Mouse (Mus musculus) lung, embryonic 16.5 days (tissue): ENCODE data around the gene Rgs6. TPM values are rescaled to one million over a fixed set of nuclear protein-coding genes. Genes with fewer than 3 reads are reported as not detected.

ENCODE experiments used
- ATAC-seq: fragments of 200-750 bp; cut with Nextera tagmentation; 2 replicates; pipeline ENCODE4 v1.8.0; 2017; ENCODE audit warnings: low read depth, mild to moderate bottlenecking, moderate library complexity
- H3K27ac ChIP-seq: fragments of 300-500 bp; sonication (generic); 2 replicates; pipeline ENCODE4 v1.5.1; 2014; ENCODE audit warnings: mild to moderate bottlenecking, control low read depth, low read length
- H3K27me3 ChIP-seq: fragments of 300-500 bp; sonication (generic); 2 replicates; pipeline ENCODE4 v1.6.1; 2014; ENCODE audit warnings: low read depth, low read length, mixed read lengths; ENCODE audit not compliant: control insufficient read depth, insufficient read depth
- H3K36me3 ChIP-seq: fragments of 300-500 bp; sonication (generic); 2 replicates; pipeline ENCODE4 v1.6.1; 2014; ENCODE audit warnings: low read length; ENCODE audit not compliant: control insufficient read depth, insufficient read depth
- H3K4me1 ChIP-seq: fragments of 300-500 bp; sonication (generic); replicated peaks from 2 replicates; pipeline ENCODE4 v1.6.1; 2014; ENCODE audit warnings: low read length, mixed read lengths; ENCODE audit not compliant: control insufficient read depth, insufficient read depth
- H3K4me2 ChIP-seq: fragments of 300-500 bp; sonication (generic); 2 replicates; pipeline ENCODE4 v1.6.1; 2014; ENCODE audit warnings: low read depth, low read length, control low read depth
- H3K4me3 ChIP-seq: fragments of 300-500 bp; sonication (generic); 2 replicates; pipeline ENCODE4 v1.5.1; 2014; ENCODE audit warnings: mild to moderate bottlenecking, low read length, control low read depth
- H3K9ac ChIP-seq: fragments of 300-500 bp; sonication (generic); 2 replicates; pipeline ENCODE4 v1.6.1; 2014; ENCODE audit warnings: low read length, control low read depth
- H3K9me3 ChIP-seq: fragments of 300-500 bp; sonication (generic); 2 replicates; pipeline ENCODE4 v1.6.1; 2016; ENCODE audit warnings: low read length; ENCODE audit not compliant: control insufficient read depth
- WGBS: fragments of 180-500 bp; shearing (Covaris S2); extraction: QIAGEN DNeasy Blood & Tissue Kit; methylation state at CpG from one replicate; pipeline ENCODE4 v1.1.7; 2014; 5-methylcytosine and 5-hydroxymethylcytosine counted together
- polyA plus RNA-seq: library from polyadenylated mRNA; unstranded; fragments of >200 nt; fragmentation: Nextera tagmentation; extraction: Ambion mirVana; gene quantifications from 2 replicates; pipeline ENCODE4 v1.2.1, GENCODE M21; 2015

Gene Rgs6
- polyA plus RNA-seq, 1 experiment from 2014 or later = 3.0 TPM

- no peak overlapping the region for H3K4me2 ChIP-seq
- no peaks in the 10 kb centered on the region for H3K27me3 ChIP-seq
- H3K4me1 ChIP-seq = peaks cover 6% of the 10 kb centered on the region
- H3K9ac ChIP-seq = no peak overlapping the region
- no peaks in the 10 kb centered on the region for H3K9me3 ChIP-seq
- H3K27ac ChIP-seq = no peak overlapping the region
- 58% methylated on average over 3 of the region's 3 CpGs for WGBS
- H3K4me3 ChIP-seq = no peak overlapping the region
- ATAC-seq = no peak
- no peaks in the 10 kb centered on the region for H3K36me3 ChIP-seq
These were observed 548.9 kb downstream of the Rgs6 start for GRCm38 (mm10) chr12:83137001-83137400.

- Histone ChIP-seq H3K27me3 (no peaks in the 10 kb centered on the region), H3K4me1 (no peaks in the 10 kb centered on the region), H3K36me3 (no peaks in the 10 kb centered on the region), H3K27ac (no peak overlapping the region), H3K9ac (no peak overlapping the region), H3K9me3 (no peaks in the 10 kb centered on the region), H3K4me3 (no peak overlapping the region), H3K4me2 (no peak overlapping the region)
- WGBS = 21% methylated on average over 2 of the region's 2 CpGs
- ATAC-seq = no peak
These were observed 553.1 kb downstream of the Rgs6 start for GRCm38 (mm10) chr12:83141164-83141563.

DNA sequence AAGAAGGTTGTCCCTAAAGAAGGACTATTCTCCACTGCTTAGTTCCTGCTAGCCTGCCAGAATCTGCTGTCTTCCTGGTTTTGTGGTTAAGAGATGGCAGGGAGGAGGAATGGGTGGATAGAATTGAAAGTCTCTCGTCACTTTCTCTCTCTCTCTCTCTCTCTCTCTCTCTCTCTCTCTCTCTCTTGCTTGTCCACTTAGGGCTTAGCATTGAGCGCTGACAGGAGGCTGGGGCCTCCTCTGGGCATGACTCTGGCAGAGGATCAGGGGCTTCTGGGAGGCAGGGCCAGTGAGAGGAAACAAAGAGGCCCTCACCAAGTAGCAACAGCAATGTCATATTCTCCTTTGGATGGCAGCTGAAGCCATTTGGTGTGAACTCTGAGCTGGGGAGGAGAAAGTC lies 554.4 kb downstream of the Rgs6 start:
- Histone ChIP-seq H3K4me3 (no peak overlapping the region), H3K9ac (no peak overlapping the region), H3K27me3 (no peaks in the 10 kb centered on the region), H3K27ac (no peak overlapping the region), H3K4me2 (no peak overlapping the region), H3K9me3 (no peaks in the 10 kb centered on the region), H3K4me1 (no peaks in the 10 kb centered on the region), H3K36me3 (no peaks in the 10 kb centered on the region)
- WGBS = 30% methylated on average over 2 of the region's 2 CpGs
- no peak for ATAC-seq

GRCm38 (mm10) chr12:83143071-83143470 lies 555.0 kb downstream of the Rgs6 start:
- H3K4me2 ChIP-seq = no peak overlapping the region

GRCm38 (mm10) chr12:83143574-83143973 lies 555.5 kb downstream of the Rgs6 start:
- Histone ChIP-seq H3K4me2 (no peak overlapping the region), H3K27me3 (no peaks in the 10 kb centered on the region), H3K4me3 (no peak overlapping the region), H3K9me3 (no peaks in the 10 kb centered on the region), H3K36me3 (no peaks in the 10 kb centered on the region), H3K4me1 (no peaks in the 10 kb centered on the region), H3K27ac (no peak overlapping the region), H3K9ac (no peak overlapping the region)
- ATAC-seq = no peak
- 72% methylated on average over 1 of the region's 1 CpGs for WGBS

More at GRCm38 (mm10) chr12:83143071-83143470, 555.0 kb downstream of the Rgs6 start:
- H3K9ac ChIP-seq = no peak overlapping the region
- WGBS = 49% methylated on average over 3 of the region's 3 CpGs
- H3K4me3 ChIP-seq = no peak overlapping the region
- H3K4me1 ChIP-seq = no peaks in the 10 kb centered on the region
- H3K27me3 ChIP-seq = no peaks in the 10 kb centered on the region
- ATAC-seq = no peak
- H3K36me3 ChIP-seq = no peaks in the 10 kb centered on the region
- no peaks in the 10 kb centered on the region for H3K9me3 ChIP-seq
- H3K27ac ChIP-seq = no peak overlapping the region

- H3K4me1 ChIP-seq = no peaks in the 10 kb centered on the region
- ATAC-seq = no peak
- H3K27me3 ChIP-seq = no peaks in the 10 kb centered on the region
- 72% methylated on average over 3 of the region's 3 CpGs for WGBS
- H3K27ac ChIP-seq = no peak overlapping the region
- H3K4me2 ChIP-seq = no peak overlapping the region
- H3K4me3 ChIP-seq = no peak overlapping the region
- H3K9me3 ChIP-seq = no peaks in the 10 kb centered on the region
- no peaks in the 10 kb centered on the region for H3K36me3 ChIP-seq
- no peak overlapping the region for H3K9ac ChIP-seq
These were observed 557.0 kb downstream of the Rgs6 start for GRCm38 (mm10) chr12:83145074-83145473.

- no peak overlapping the region for H3K4me2 ChIP-seq
- ATAC-seq = no peak
- H3K27me3 ChIP-seq = no peaks in the 10 kb centered on the region
- H3K36me3 ChIP-seq = no peaks in the 10 kb centered on the region
- no peaks in the 10 kb centered on the region for H3K9me3 ChIP-seq
- no peak overlapping the region for H3K4me3 ChIP-seq
- H3K4me1 ChIP-seq = no peaks in the 10 kb centered on the region
- WGBS = 41% methylated on average over 3 of the region's 3 CpGs
- H3K27ac ChIP-seq = no peak overlapping the region
- H3K9ac ChIP-seq = no peak overlapping the region
These were observed 557.8 kb downstream of the Rgs6 start for GRCm38 (mm10) chr12:83145902-83146301.

DNA sequence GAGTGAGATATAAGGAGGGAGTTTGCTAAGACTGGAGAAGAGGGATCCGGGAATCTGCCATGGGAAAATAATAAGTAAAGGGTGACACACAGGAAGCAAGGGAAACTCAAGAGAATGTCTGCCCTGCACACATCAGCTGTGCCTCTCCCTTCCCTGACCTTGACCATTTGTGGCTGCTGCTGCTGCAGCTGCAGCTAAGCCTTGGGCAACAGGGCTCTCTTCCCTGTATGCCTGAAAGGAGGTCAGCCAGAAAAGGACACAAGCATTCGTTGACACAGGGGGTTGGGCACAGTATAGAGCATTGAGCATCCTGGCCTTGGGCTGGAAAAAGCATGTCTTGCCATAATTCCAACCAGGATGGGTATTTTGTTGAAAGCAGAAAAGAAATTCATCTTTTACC lies 558.8 kb downstream of the Rgs6 start:
- Histone ChIP-seq H3K27ac (no peak overlapping the region), H3K9me3 (no peaks in the 10 kb centered on the region), H3K4me1 (no peaks in the 10 kb centered on the region), H3K4me3 (no peak overlapping the region), H3K27me3 (no peaks in the 10 kb centered on the region), H3K4me2 (no peak overlapping the region), H3K36me3 (no peaks in the 10 kb centered on the region), H3K9ac (no peak overlapping the region)
- 42% methylated on average over 2 of the region's 2 CpGs for WGBS
- ATAC-seq = no peak

- Histone ChIP-seq H3K36me3 (no peaks in the 10 kb centered on the region), H3K9ac (no peak overlapping the region), H3K4me1 (no peaks in the 10 kb centered on the region), H3K9me3 (no peaks in the 10 kb centered on the region), H3K27me3 (no peaks in the 10 kb centered on the region), H3K27ac (no peak overlapping the region), H3K4me3 (no peak overlapping the region), H3K4me2 (no peak overlapping the region)
- ATAC-seq = no peak
- WGBS = 68% methylated on average over 7 of the region's 7 CpGs
These were observed 561.9 kb downstream of the Rgs6 start for GRCm38 (mm10) chr12:83150030-83150429.

GRCm38 (mm10) chr12:83150813-83151212 lies 562.7 kb downstream of the Rgs6 start:
- Histone ChIP-seq H3K4me1 (no peaks in the 10 kb centered on the region), H3K36me3 (no peaks in the 10 kb centered on the region), H3K9me3 (no peaks in the 10 kb centered on the region), H3K4me3 (no peak overlapping the region), H3K27ac (no peak overlapping the region), H3K27me3 (no peaks in the 10 kb centered on the region), H3K9ac (no peak overlapping the region), H3K4me2 (no peak overlapping the region)
- ATAC-seq = no peak
- 89% methylated on average over 9 of the region's 9 CpGs for WGBS
